Mouse (Mus musculus) left cerebral cortex, postnatal 36 days (tissue): Measurements from ENCODE around the gene Cybc1. TPM values are rescaled to one million over a fixed set of nuclear protein-coding genes. Genes with fewer than 3 reads are reported as not detected.

Experiments
- DNase-seq, 2 experiments: peaks; one replicate each; pipeline ENCODE4 v3.0.0; 2021 to 2022; ENCODE audit warnings: low spot score in 2 of 2, mixed read lengths in 1 of 2
- intact Hi-C: fragments of 180-260 bp; cut with DNase I; formaldehyde crosslinking; loops from one replicate; pipeline ENCODE4 v1.15.1; 2025
- total RNA-seq, 2 experiments: library from RNA; stranded (reverse); gene quantifications; 2 replicates each; pipeline ENCODE4 v1.2.3; 2021

Cybc1 gene
- total RNA-seq, 2 experiments from 2014 or later, result 20.4 to 27.7 TPM

GRCm38 (mm10) chr11:121220771-121221170 lies 8.4 kb downstream of the Cybc1 start:
- intact Hi-C loops, result no loop called here
- no peak for DNase-seq

- intact Hi-C loops, result no loop called here
Measured at GRCm38 (mm10) chr11:121219776-121220175, 9.3 kb downstream of the Cybc1 start.

GRCm38 (mm10) chr11:121216831-121217230 lies 12.3 kb downstream of the Cybc1 start:
- intact Hi-C loops, result no loop called here
- DNase-seq, result no peak

More at GRCm38 (mm10) chr11:121219776-121220175, 9.3 kb downstream of the Cybc1 start:
- no peak for DNase-seq

- peak; percentile 90 to 92 for DNase-seq
- intact Hi-C loops, result loop anchor here (5.0 kb wide), 1 partner anchor 187 kb away; no protein-coding TSS in a partner anchor
Measured at GRCm38 (mm10) chr11:121204161-121205006, 24.7 kb downstream of the Cybc1 start, which contains the start of the genes Hexdc and Ogfod3. TSS of gene Hexdc (plus strand) at chr11:121204433. TSS of gene Ogfod3 (minus strand) at chr11:121204711.

- intact Hi-C loops, result loop anchor here (5.0 kb wide), 1 partner anchor 187 kb away; no protein-coding TSS in a partner anchor
- DNase-seq, result no peak
Measured at GRCm38 (mm10) chr11:121203859-121204160, 25.3 kb downstream of the Cybc1 start.

- intact Hi-C loops, result loop anchor here (5.0 kb wide), 1 partner anchor 184 kb away; no protein-coding TSS in a partner anchor
- peak in 1 of 2 experiments; percentile 33 for DNase-seq
Measured at GRCm38 (mm10) chr11:121201436-121202198, 27.5 kb downstream of the Cybc1 start.

- DNase-seq, result no peak
- intact Hi-C loops, result loop anchor here (5.0 kb wide), 1 partner anchor 183 kb away; no protein-coding TSS in a partner anchor
Measured at GRCm38 (mm10) chr11:121200781-121201180, 28.3 kb downstream of the Cybc1 start.

GRCm38 (mm10) chr11:121199851-121200250 lies 29.3 kb downstream of the Cybc1 start:
- intact Hi-C loops, result loop anchor here (5.0 kb wide), 1 partner anchor 183 kb away; no protein-coding TSS in a partner anchor
- DNase-seq, result no peak

- no peak for DNase-seq
Measured at GRCm38 (mm10) chr11:121198622-121199021, 30.5 kb downstream of the Cybc1 start.

GRCm38 (mm10) chr11:121193415-121193814 lies 35.7 kb downstream of the Cybc1 start:
- intact Hi-C loops, result no loop called here
- DNase-seq, result peak in 1 of 2 experiments; percentile 18

More at GRCm38 (mm10) chr11:121198622-121199021, 30.5 kb downstream of the Cybc1 start:
- intact Hi-C loops, result no loop called here

- no peak for DNase-seq
- intact Hi-C loops, result no loop called here
Measured at GRCm38 (mm10) chr11:121192742-121193141, 36.4 kb downstream of the Cybc1 start.

GRCm38 (mm10) chr11:121189681-121190080 lies 39.4 kb downstream of the Cybc1 start:
- DNase-seq, result no peak
- intact Hi-C loops, result no loop called here

GRCm38 (mm10) chr11:121176285-121177270 lies 52.5 kb downstream of the Cybc1 start:
- DNase-seq, result no peak
- intact Hi-C loops, result no loop called here

GRCm38 (mm10) chr11:121174234-121174633 lies 54.9 kb downstream of the Cybc1 start:
- intact Hi-C loops, result no loop called here

GRCm38 (mm10) chr11:121173203-121173602 lies 55.9 kb downstream of the Cybc1 start:
- no peak for DNase-seq
- intact Hi-C loops, result no loop called here

More at GRCm38 (mm10) chr11:121174234-121174633, 54.9 kb downstream of the Cybc1 start:
- DNase-seq, result no peak
